Mouse (Mus musculus): ENCODE data around the gene Fermt3. TPM values are rescaled to one million over a fixed set of nuclear protein-coding genes. Genes with fewer than 3 reads are reported as not detected.
A peak's percentile ranks its signal among the peaks of the same experiment; 100 is the strongest.

The Fermt3 gene
- polyA plus RNA-seq, 1 experiment from 2014 or later, result 18.4 TPM

DNA sequence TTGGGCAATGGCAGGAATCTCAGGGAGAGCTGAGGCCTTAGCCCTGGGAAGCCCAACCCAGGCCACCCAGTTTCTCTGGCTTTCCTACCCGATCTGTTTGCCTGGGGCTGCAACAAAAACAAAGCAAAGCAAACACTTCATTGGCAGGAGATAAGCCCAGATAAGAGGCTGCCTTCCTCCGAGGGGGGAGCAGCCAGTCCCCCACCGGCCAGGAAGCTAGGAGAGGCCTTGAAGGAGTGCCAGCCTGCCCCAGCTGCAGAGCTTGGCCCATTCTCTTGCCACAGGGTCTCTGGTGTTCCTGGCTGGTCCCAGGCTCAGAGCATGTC is 66.6 kb downstream of the Fermt3 start:
- peak; percentile 18; the same call in 1 of the 2 replicates for ATAC-seq (ENCODE audit: insufficient read depth, low FRiP score)
- H3K4me1 ChIP-seq (ENCODE audit: control insufficient read depth, insufficient read depth, low read length), result peaks cover 27% of the 10 kb centered on the region
- peak overlapping the region; percentile 98 for H3K27ac ChIP-seq (ENCODE audit: low read length)
- H3K4me3 ChIP-seq (replicated peaks; ENCODE audit: low read length), result peak overlapping the region; percentile 68
- peak overlapping the region; percentile 82 for H3K9ac ChIP-seq (ENCODE audit: low read length)
- H3K9me3 ChIP-seq (replicated peaks; ENCODE audit: control insufficient read depth, low read length), result no peaks in the 10 kb centered on the region
- 8% methylated on average over 3 of the region's 3 CpGs for WGBS
- H3K4me2 ChIP-seq (ENCODE audit: low read depth, low read length), result peak overlapping the region; percentile 62
- H3K27me3 ChIP-seq (ENCODE audit: control insufficient read depth, insufficient read depth, low read length), result no peaks in the 10 kb centered on the region
- H3K36me3 ChIP-seq (ENCODE audit: control insufficient read depth, insufficient read depth, low read length), result peaks cover 10% of the 10 kb centered on the region

DNA sequence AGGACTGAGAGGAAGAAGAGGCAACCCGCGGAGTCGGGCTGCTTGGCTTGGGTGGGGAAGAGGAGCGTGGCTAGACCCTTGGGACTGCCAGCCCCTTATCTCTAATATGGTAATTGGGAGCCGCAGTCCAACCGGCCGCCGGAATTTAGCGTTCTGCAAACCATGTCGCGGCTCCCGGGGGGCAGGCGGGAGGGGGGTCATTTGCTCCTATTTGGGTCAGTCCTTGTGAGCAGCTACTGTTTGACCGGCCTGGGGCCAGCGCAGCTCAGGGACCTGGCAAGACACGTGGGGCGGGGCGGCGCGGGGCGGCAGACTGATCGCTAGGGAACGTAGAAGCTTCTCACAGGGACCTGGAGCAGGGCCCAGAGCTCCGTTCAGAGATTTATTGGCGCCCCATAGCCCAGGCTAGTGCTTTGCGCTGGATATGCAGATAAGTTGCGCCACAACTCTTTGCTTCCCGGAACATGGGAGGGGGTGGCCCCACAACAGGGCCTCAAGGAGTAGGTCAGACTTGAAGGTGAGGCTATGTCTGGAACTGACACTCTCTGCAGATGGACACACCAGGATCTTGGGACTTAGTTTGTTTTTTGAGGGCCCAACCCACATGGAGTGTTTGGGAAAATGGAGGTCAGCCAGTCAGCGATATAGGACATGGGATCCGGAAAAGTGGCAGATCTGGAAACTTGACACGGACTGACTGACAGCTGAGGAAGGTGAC is 67.1 kb downstream of the Fermt3 start:
- Histone ChIP-seq H3K9ac (ENCODE audit: low read length) (peak overlapping the region; percentile 82), H3K36me3 (ENCODE audit: control insufficient read depth, insufficient read depth, low read length) (peaks cover 10% of the 10 kb centered on the region), H3K9me3 (replicated peaks; ENCODE audit: control insufficient read depth, low read length) (no peaks in the 10 kb centered on the region), H3K4me1 (ENCODE audit: control insufficient read depth, insufficient read depth, low read length) (peaks cover 27% of the 10 kb centered on the region), H3K27me3 (ENCODE audit: control insufficient read depth, insufficient read depth, low read length) (no peaks in the 10 kb centered on the region), H3K4me3 (replicated peaks; ENCODE audit: low read length) (peak overlapping the region; percentile 68), H3K4me2 (ENCODE audit: low read depth, low read length) (peak overlapping the region; percentile 62), H3K27ac (ENCODE audit: low read length) (peak overlapping the region; percentile 98)
- ATAC-seq (ENCODE audit: insufficient read depth, low FRiP score), result peak; percentile 41
- WGBS, result 2% methylated on average over 31 of the region's 31 CpGs

DNA sequence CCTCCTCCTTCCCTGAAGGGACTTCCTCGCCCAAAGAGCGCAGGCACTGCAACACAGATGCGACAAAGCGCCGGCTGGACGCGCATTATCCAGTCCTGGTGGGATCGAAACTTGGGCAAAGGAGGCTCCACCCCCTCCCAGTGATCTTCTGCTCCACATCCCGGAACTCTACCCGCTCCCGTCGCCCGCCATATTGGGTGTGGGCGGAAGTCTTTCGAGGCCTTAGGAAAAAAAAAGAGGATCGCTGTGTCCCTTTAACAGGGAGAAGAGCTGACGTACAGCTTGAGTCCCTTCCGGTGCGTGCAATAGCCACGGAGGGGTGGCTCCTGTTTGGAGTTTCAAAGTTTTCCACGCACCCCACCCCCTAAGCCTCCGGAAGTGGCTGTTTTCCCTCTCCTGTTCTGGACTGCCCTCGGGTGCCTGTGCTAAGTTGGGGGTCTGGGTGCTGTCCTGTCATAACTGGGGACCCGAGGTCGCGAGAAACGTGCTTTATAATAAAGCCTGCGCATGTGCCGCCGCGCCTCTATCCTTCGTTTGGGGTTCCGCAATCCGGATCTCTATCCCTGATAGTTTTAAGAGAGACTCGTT is 67.8 kb downstream of the Fermt3 start:
- H3K4me2 ChIP-seq (ENCODE audit: low read depth, low read length), result peak overlapping the region; percentile 62
- H3K36me3 ChIP-seq (ENCODE audit: control insufficient read depth, insufficient read depth, low read length), result peaks cover 10% of the 10 kb centered on the region
- H3K27ac ChIP-seq (ENCODE audit: low read length), result peak overlapping the region; percentile 98
- H3K27me3 ChIP-seq (ENCODE audit: control insufficient read depth, insufficient read depth, low read length), result no peaks in the 10 kb centered on the region
- WGBS, result under 1% methylated on average over 35 of the region's 35 CpGs
- H3K4me1 ChIP-seq (ENCODE audit: control insufficient read depth, insufficient read depth, low read length), result peaks cover 27% of the 10 kb centered on the region
- H3K9me3 ChIP-seq (replicated peaks; ENCODE audit: control insufficient read depth, low read length), result no peaks in the 10 kb centered on the region
- ATAC-seq (ENCODE audit: insufficient read depth, low FRiP score), result peak; percentile 81
- H3K4me3 ChIP-seq (replicated peaks; ENCODE audit: low read length), result peak overlapping the region; percentile 68
- peak overlapping the region; percentile 82 for H3K9ac ChIP-seq (ENCODE audit: low read length)

DNA sequence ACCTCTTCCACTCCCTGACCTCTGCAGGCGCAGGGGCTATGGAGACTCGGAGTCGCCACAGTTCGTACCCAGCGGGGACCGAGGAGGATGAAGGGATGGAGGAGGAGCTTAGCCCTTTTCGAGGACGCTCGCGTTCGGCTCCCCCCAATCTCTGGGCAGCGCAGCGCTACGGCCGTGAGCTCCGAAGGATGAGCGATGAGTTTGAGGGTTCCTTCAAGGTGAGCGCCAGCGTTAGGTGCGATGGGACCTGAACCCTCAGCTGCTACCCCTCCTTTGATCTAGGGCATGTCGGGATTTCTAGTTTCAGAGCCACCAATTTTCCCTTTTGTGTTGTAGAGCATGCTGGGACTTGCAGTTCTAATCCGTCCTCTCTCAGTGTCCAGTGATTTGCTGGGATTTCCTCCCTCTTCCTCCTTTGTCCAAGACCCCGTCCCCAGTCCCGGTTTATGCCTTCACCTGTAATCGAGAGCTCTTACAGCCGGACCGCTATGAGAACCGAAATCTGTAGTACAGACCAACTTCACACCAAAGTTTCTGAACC is 68.6 kb downstream of the Fermt3 start:
- peak; percentile 35; the same call in 1 of the 2 replicates for ATAC-seq (ENCODE audit: insufficient read depth, low FRiP score)
- WGBS, result under 1% methylated on average over 28 of the region's 28 CpGs
- peak overlapping the region; percentile 98 for H3K27ac ChIP-seq (ENCODE audit: low read length)
- H3K4me2 ChIP-seq (ENCODE audit: low read depth, low read length), result peak overlapping the region; percentile 62
- peak overlapping the region; percentile 82 for H3K9ac ChIP-seq (ENCODE audit: low read length)
- H3K9me3 ChIP-seq (replicated peaks; ENCODE audit: control insufficient read depth, low read length), result no peaks in the 10 kb centered on the region
- H3K27me3 ChIP-seq (ENCODE audit: control insufficient read depth, insufficient read depth, low read length), result no peaks in the 10 kb centered on the region
- peaks cover 9% of the 10 kb centered on the region for H3K36me3 ChIP-seq (ENCODE audit: control insufficient read depth, insufficient read depth, low read length)
- H3K4me1 ChIP-seq (ENCODE audit: control insufficient read depth, insufficient read depth, low read length), result peaks cover 27% of the 10 kb centered on the region
- H3K4me3 ChIP-seq (replicated peaks; ENCODE audit: low read length), result peak overlapping the region; percentile 68

DNA sequence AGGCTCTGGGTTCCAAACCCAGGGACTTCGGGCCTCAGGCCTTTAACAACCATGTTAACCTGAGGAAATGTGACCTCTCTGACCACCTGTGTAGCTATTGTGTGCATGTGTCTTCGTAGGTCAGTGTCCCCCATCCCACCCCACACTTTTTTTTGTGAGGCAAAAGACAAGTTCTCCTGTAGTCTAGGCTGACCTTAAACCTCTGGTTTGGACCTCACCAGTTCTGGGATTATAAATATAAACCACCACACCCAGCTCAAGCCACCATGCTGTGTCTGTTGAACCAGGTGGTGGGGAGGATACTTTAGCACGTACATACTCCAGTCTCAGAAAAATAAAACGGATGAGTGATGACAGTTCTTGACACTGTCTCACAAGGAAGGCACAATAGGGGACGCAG is 69.3 kb downstream of the Fermt3 start:
- 51% methylated on average over 5 of the region's 5 CpGs for WGBS
- no peak for ATAC-seq (ENCODE audit: insufficient read depth, low FRiP score)
- H3K4me3 ChIP-seq (replicated peaks; ENCODE audit: low read length), result peak overlapping the region; percentile 68
- H3K36me3 ChIP-seq (ENCODE audit: control insufficient read depth, insufficient read depth, low read length), result peaks cover 2% of the 10 kb centered on the region
- H3K4me2 ChIP-seq (ENCODE audit: low read depth, low read length), result peak overlapping the region; percentile 62
- H3K9ac ChIP-seq (ENCODE audit: low read length), result peak overlapping the region; percentile 82
- peaks cover 27% of the 10 kb centered on the region for H3K4me1 ChIP-seq (ENCODE audit: control insufficient read depth, insufficient read depth, low read length)
- no peaks in the 10 kb centered on the region for H3K9me3 ChIP-seq (replicated peaks; ENCODE audit: control insufficient read depth, low read length)
- no peaks in the 10 kb centered on the region for H3K27me3 ChIP-seq (ENCODE audit: control insufficient read depth, insufficient read depth, low read length)
- H3K27ac ChIP-seq (ENCODE audit: low read length), result peak overlapping the region; percentile 98

DNA sequence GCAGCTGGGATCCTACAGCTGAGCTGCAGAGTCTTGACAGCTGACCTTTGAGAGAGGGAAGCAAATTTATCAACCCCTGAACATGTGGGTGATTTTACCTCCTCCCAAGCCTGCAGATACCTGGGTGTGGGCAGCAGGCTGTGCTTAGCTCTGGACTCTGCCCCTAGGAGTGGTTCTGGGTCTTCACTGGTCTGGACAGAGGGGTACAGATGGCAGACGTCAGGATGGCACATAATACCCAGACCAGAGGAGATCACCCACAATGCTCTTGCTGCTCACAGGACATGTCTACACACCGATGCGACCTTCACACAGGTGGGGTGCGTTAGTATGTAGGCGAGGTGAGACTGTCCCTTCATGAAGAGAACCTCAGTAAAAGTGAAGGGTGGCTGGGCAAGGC is 69.7 kb downstream of the Fermt3 start:
- H3K27me3 ChIP-seq (ENCODE audit: control insufficient read depth, insufficient read depth, low read length), result no peaks in the 10 kb centered on the region
- no peaks in the 10 kb centered on the region; the same call in 1 of the 2 replicates for H3K36me3 ChIP-seq (ENCODE audit: control insufficient read depth, insufficient read depth, low read length)
- no peak for ATAC-seq (ENCODE audit: insufficient read depth, low FRiP score)
- H3K4me1 ChIP-seq (ENCODE audit: control insufficient read depth, insufficient read depth, low read length), result peaks cover 27% of the 10 kb centered on the region
- H3K4me3 ChIP-seq (replicated peaks; ENCODE audit: low read length), result no peak overlapping the region
- H3K9ac ChIP-seq (ENCODE audit: low read length), result peak overlapping the region; percentile 20; the same call in 1 of the 2 replicates
- 85% methylated on average over 5 of the region's 5 CpGs for WGBS
- peak overlapping the region; percentile 98 for H3K27ac ChIP-seq (ENCODE audit: low read length)
- H3K4me2 ChIP-seq (ENCODE audit: low read depth, low read length), result peak overlapping the region; percentile 62; the same call in 1 of the 2 replicates
- no peaks in the 10 kb centered on the region for H3K9me3 ChIP-seq (replicated peaks; ENCODE audit: control insufficient read depth, low read length)

Other genes with a start within 250 kb of the Fermt3 start
- gene Rps6ka4, start 178.8 kb downstream of the Fermt3 start, polyA plus RNA-seq (2015; fragmentation: Nextera tagmentation; extraction: Ambion mirVana), result 35.5 and 39.6 TPM in 2 replicates
- 1.1 and 1.3 TPM in 2 replicates for gene Ccdc88b, start 161.3 kb downstream of the Fermt3 start, polyA plus RNA-seq (2015; fragmentation: Nextera tagmentation; extraction: Ambion mirVana)
- gene Trmt112, start 109.8 kb downstream of the Fermt3 start, polyA plus RNA-seq (2015; fragmentation: Nextera tagmentation; extraction: Ambion mirVana), result 111 and 122 TPM in 2 replicates
- 291 and 307 TPM in 2 replicates for gene Prdx5, start 109.4 kb downstream of the Fermt3 start, polyA plus RNA-seq (2015; fragmentation: Nextera tagmentation; extraction: Ambion mirVana)
- 17.8 and 18.0 TPM in 2 replicates for gene Esrra, start 97.7 kb downstream of the Fermt3 start, polyA plus RNA-seq (2015; fragmentation: Nextera tagmentation; extraction: Ambion mirVana)
- gene Catsperz, start 94.1 kb downstream of the Fermt3 start, polyA plus RNA-seq (2015; fragmentation: Nextera tagmentation; extraction: Ambion mirVana), result 1.8 and 2.8 TPM in 2 replicates
- gene Kcnk4, start 85.0 kb downstream of the Fermt3 start, polyA plus RNA-seq (2015; fragmentation: Nextera tagmentation; extraction: Ambion mirVana), result 0.68 and 0.79 TPM in 2 replicates
- gene Bad, start 77.6 kb downstream of the Fermt3 start, polyA plus RNA-seq (2015; fragmentation: Nextera tagmentation; extraction: Ambion mirVana), result 87.1 and 89.0 TPM in 2 replicates
- 20.2 and 22.1 TPM in 2 replicates for gene Gpr137, start 77.0 kb downstream of the Fermt3 start, polyA plus RNA-seq (2015; fragmentation: Nextera tagmentation; extraction: Ambion mirVana)
- gene Ppp1r14b, start 44.5 kb downstream of the Fermt3 start, polyA plus RNA-seq (2015; fragmentation: Nextera tagmentation; extraction: Ambion mirVana), result 53.7 and 70.6 TPM in 2 replicates
- gene Plcb3, start 43.0 kb downstream of the Fermt3 start, polyA plus RNA-seq (2015; fragmentation: Nextera tagmentation; extraction: Ambion mirVana), result 61.7 and 65.4 TPM in 2 replicates
- gene Fkbp2, start 39.0 kb downstream of the Fermt3 start, polyA plus RNA-seq (2015; fragmentation: Nextera tagmentation; extraction: Ambion mirVana), result 153 and 158 TPM in 2 replicates
- 19.0 and 19.7 TPM in 2 replicates for gene Vegfb, start 31.8 kb downstream of the Fermt3 start, polyA plus RNA-seq (2015; fragmentation: Nextera tagmentation; extraction: Ambion mirVana)
- 28.8 TPM in 2 replicates for gene Dnajc4, start 26.9 kb downstream of the Fermt3 start, polyA plus RNA-seq (2015; fragmentation: Nextera tagmentation; extraction: Ambion mirVana)
- gene Nudt22, start 23.4 kb downstream of the Fermt3 start, polyA plus RNA-seq (2015; fragmentation: Nextera tagmentation; extraction: Ambion mirVana), result 22.9 and 26.6 TPM in 2 replicates
- gene Trpt1, start 23.3 kb downstream of the Fermt3 start, polyA plus RNA-seq (2015; fragmentation: Nextera tagmentation; extraction: Ambion mirVana), result 10.7 and 12.0 TPM in 2 replicates
- gene Stip1, start 20.5 kb upstream of the Fermt3 start, polyA plus RNA-seq (2015; fragmentation: Nextera tagmentation; extraction: Ambion mirVana), result 198 and 202 TPM in 2 replicates
- gene Macrod1, start 37.3 kb upstream of the Fermt3 start, polyA plus RNA-seq (2015; fragmentation: Nextera tagmentation; extraction: Ambion mirVana), result 10.0 and 14.0 TPM in 2 replicates
- 3.4 and 3.6 TPM in 2 replicates for gene Flrt1, start 86.3 kb upstream of the Fermt3 start, polyA plus RNA-seq (2015; fragmentation: Nextera tagmentation; extraction: Ambion mirVana)
- gene Otub1, start 186.8 kb upstream of the Fermt3 start, polyA plus RNA-seq (2015; fragmentation: Nextera tagmentation; extraction: Ambion mirVana), result 157 and 169 TPM in 2 replicates
- gene Cox8a, start 198.1 kb upstream of the Fermt3 start, polyA plus RNA-seq (2015; fragmentation: Nextera tagmentation; extraction: Ambion mirVana), result 986 and 1,009 TPM in 2 replicates
- 46.9 and 50.4 TPM in 2 replicates for gene Naa40, start 221.7 kb upstream of the Fermt3 start, polyA plus RNA-seq (2015; fragmentation: Nextera tagmentation; extraction: Ambion mirVana)
- gene Rcor2, start 247.9 kb upstream of the Fermt3 start, polyA plus RNA-seq (2015; fragmentation: Nextera tagmentation; extraction: Ambion mirVana), result 5.4 and 9.7 TPM in 2 replicates